Mouse (Mus musculus): ENCODE data around the gene Trip4. TPM values are rescaled to one million over a fixed set of nuclear protein-coding genes. Genes with fewer than 3 reads are reported as not detected.
A peak's percentile ranks its signal among the peaks of the same experiment; 100 is the strongest.

Gene Trip4
- polyA plus RNA-seq, 1 experiment from 2014 or later: 24.6 TPM

GRCm38 (mm10) chr9:65832041-65832440 is 76.6 kb downstream of the Trip4 start:
- H3K27me3 ChIP-seq (replicated peaks; ENCODE audit: control insufficient read depth, insufficient read depth, low read length): no peaks in the 10 kb centered on the region
- H3K27ac ChIP-seq (ENCODE audit: low read depth, low read length): no peak overlapping the region
- no peaks in the 10 kb centered on the region for H3K9me3 ChIP-seq (ENCODE audit: control insufficient read depth, low read length)
- no peak overlapping the region for H3K9ac ChIP-seq (ENCODE audit: low read depth, low read length)
- H3K36me3 ChIP-seq (ENCODE audit: control insufficient read depth, insufficient read depth, low read length): no peaks in the 10 kb centered on the region; the same call in 1 of the 2 replicates
- no peak for ATAC-seq (replicated peaks; ENCODE audit: low FRiP score)
- H3K4me1 ChIP-seq (replicated peaks; ENCODE audit: control insufficient read depth, insufficient read depth, low read length): peaks cover 16% of the 10 kb centered on the region
- no peak overlapping the region for H3K4me3 ChIP-seq (ENCODE audit: low read depth, low read length)
- no peak for DNase-seq (ENCODE audit: low spot score)
- 71% methylated on average over 2 of the region's 2 CpGs for WGBS
- no peak overlapping the region for H3K4me2 ChIP-seq

- Histone ChIP-seq H3K4me2 (no peak overlapping the region), H3K27ac (ENCODE audit: low read depth, low read length) (no peak overlapping the region), H3K27me3 (replicated peaks; ENCODE audit: control insufficient read depth, insufficient read depth, low read length) (no peaks in the 10 kb centered on the region), H3K9ac (ENCODE audit: low read depth, low read length) (no peak overlapping the region), H3K36me3 (ENCODE audit: control insufficient read depth, insufficient read depth, low read length) (no peaks in the 10 kb centered on the region), H3K4me1 (replicated peaks; ENCODE audit: control insufficient read depth, insufficient read depth, low read length) (peaks cover 19% of the 10 kb centered on the region), H3K4me3 (ENCODE audit: low read depth, low read length) (no peak overlapping the region), H3K9me3 (ENCODE audit: control insufficient read depth, low read length) (no peaks in the 10 kb centered on the region)
- WGBS: 55% methylated on average over 4 of the region's 4 CpGs
- no peak for DNase-seq (ENCODE audit: low spot score)
- no peak for ATAC-seq (replicated peaks; ENCODE audit: low FRiP score)
Observed at GRCm38 (mm10) chr9:65831164-65831563, 77.4 kb downstream of the Trip4 start.

GRCm38 (mm10) chr9:65830255-65830654 is 78.3 kb downstream of the Trip4 start:
- Histone ChIP-seq H3K4me3 (ENCODE audit: low read depth, low read length) (no peak overlapping the region), H3K4me2 (no peak overlapping the region), H3K9ac (ENCODE audit: low read depth, low read length) (no peak overlapping the region), H3K9me3 (ENCODE audit: control insufficient read depth, low read length) (no peaks in the 10 kb centered on the region), H3K27me3 (replicated peaks; ENCODE audit: control insufficient read depth, insufficient read depth, low read length) (no peaks in the 10 kb centered on the region), H3K4me1 (replicated peaks; ENCODE audit: control insufficient read depth, insufficient read depth, low read length) (peaks cover 28% of the 10 kb centered on the region), H3K27ac (ENCODE audit: low read depth, low read length) (no peak overlapping the region), H3K36me3 (ENCODE audit: control insufficient read depth, insufficient read depth, low read length) (no peaks in the 10 kb centered on the region)
- DNase-seq (ENCODE audit: low spot score) (no peak), ATAC-seq (replicated peaks; ENCODE audit: low FRiP score) (no peak)
- 83% methylated on average over 4 of the region's 4 CpGs for WGBS

GRCm38 (mm10) chr9:65829410-65829809 is 79.2 kb downstream of the Trip4 start:
- Histone ChIP-seq H3K4me1 (replicated peaks; ENCODE audit: control insufficient read depth, insufficient read depth, low read length) (peaks cover 35% of the 10 kb centered on the region), H3K36me3 (ENCODE audit: control insufficient read depth, insufficient read depth, low read length) (no peaks in the 10 kb centered on the region), H3K4me3 (ENCODE audit: low read depth, low read length) (no peak overlapping the region), H3K4me2 (no peak overlapping the region), H3K27me3 (replicated peaks; ENCODE audit: control insufficient read depth, insufficient read depth, low read length) (no peaks in the 10 kb centered on the region), H3K9ac (ENCODE audit: low read depth, low read length) (no peak overlapping the region), H3K27ac (ENCODE audit: low read depth, low read length) (no peak overlapping the region), H3K9me3 (ENCODE audit: control insufficient read depth, low read length) (no peaks in the 10 kb centered on the region)
- DNase-seq (ENCODE audit: low spot score) (peak; percentile 35), ATAC-seq (replicated peaks; ENCODE audit: low FRiP score) (no peak)
- 90% methylated on average over 1 of the region's 2 CpGs for WGBS

GRCm38 (mm10) chr9:65828511-65828910 is 80.1 kb downstream of the Trip4 start:
- Histone ChIP-seq H3K4me2 (peak overlapping the region; percentile 89), H3K27me3 (replicated peaks; ENCODE audit: control insufficient read depth, insufficient read depth, low read length) (no peaks in the 10 kb centered on the region), H3K27ac (ENCODE audit: low read depth, low read length) (peak overlapping the region; percentile 99), H3K4me1 (replicated peaks; ENCODE audit: control insufficient read depth, insufficient read depth, low read length) (peaks cover 44% of the 10 kb centered on the region), H3K4me3 (ENCODE audit: low read depth, low read length) (peak overlapping the region; percentile 94), H3K9me3 (ENCODE audit: control insufficient read depth, low read length) (no peaks in the 10 kb centered on the region), H3K9ac (ENCODE audit: low read depth, low read length) (peak overlapping the region; percentile 96), H3K36me3 (ENCODE audit: control insufficient read depth, insufficient read depth, low read length) (no peaks in the 10 kb centered on the region)
- DNase-seq (ENCODE audit: low spot score) (no peak), ATAC-seq (replicated peaks; ENCODE audit: low FRiP score) (no peak)
- WGBS: 21% methylated on average over 3 of the region's 3 CpGs

- no peak for DNase-seq (ENCODE audit: low spot score)
- H3K4me2 ChIP-seq: peak overlapping the region; percentile 89
- H3K4me3 ChIP-seq (ENCODE audit: low read depth, low read length): peak overlapping the region; percentile 94
- no peaks in the 10 kb centered on the region for H3K9me3 ChIP-seq (ENCODE audit: control insufficient read depth, low read length)
- H3K27me3 ChIP-seq (replicated peaks; ENCODE audit: control insufficient read depth, insufficient read depth, low read length): no peaks in the 10 kb centered on the region
- H3K4me1 ChIP-seq (replicated peaks; ENCODE audit: control insufficient read depth, insufficient read depth, low read length): peaks cover 47% of the 10 kb centered on the region
- no peak for ATAC-seq (replicated peaks; ENCODE audit: low FRiP score)
- H3K27ac ChIP-seq (ENCODE audit: low read depth, low read length): peak overlapping the region; percentile 99
- H3K9ac ChIP-seq (ENCODE audit: low read depth, low read length): peak overlapping the region; percentile 96
- H3K36me3 ChIP-seq (ENCODE audit: control insufficient read depth, insufficient read depth, low read length): no peaks in the 10 kb centered on the region
- under 1% methylated on average over 13 of the region's 13 CpGs for WGBS
Observed at GRCm38 (mm10) chr9:65828016-65828403, 80.6 kb downstream of the Trip4 start.

GRCm38 (mm10) chr9:65827344-65828015 is 81.1 kb downstream of the Trip4 start, which contains the start of gene Zfp609:
Gene Zfp609, minus strand, starts transcription at chr9:65827564.
- Histone ChIP-seq H3K9me3 (ENCODE audit: control insufficient read depth, low read length) (no peaks in the 10 kb centered on the region), H3K4me3 (ENCODE audit: low read depth, low read length) (peak within 1 kb of the TSS; percentile 94), H3K27ac (ENCODE audit: low read depth, low read length) (peak within 1 kb of the TSS; percentile 99), H3K36me3 (ENCODE audit: control insufficient read depth, insufficient read depth, low read length) (no peaks in the 10 kb centered on the region), H3K9ac (ENCODE audit: low read depth, low read length) (peak within 1 kb of the TSS; percentile 96), H3K27me3 (replicated peaks; ENCODE audit: control insufficient read depth, insufficient read depth, low read length) (no peaks in the 10 kb centered on the region), H3K4me1 (replicated peaks; ENCODE audit: control insufficient read depth, insufficient read depth, low read length) (peaks cover 47% of the 10 kb centered on the region), H3K4me2 (peak within 1 kb of the TSS; percentile 89)
- WGBS: under 1% methylated on average over 71 of the region's 76 CpGs
- peak; percentile 95 for DNase-seq (ENCODE audit: low spot score)
- peak; percentile 77 for ATAC-seq (replicated peaks; ENCODE audit: low FRiP score)

GRCm38 (mm10) chr9:65826588-65827343 is 81.8 kb downstream of the Trip4 start:
- peaks cover 49% of the 10 kb centered on the region for H3K4me1 ChIP-seq (replicated peaks; ENCODE audit: control insufficient read depth, insufficient read depth, low read length)
- ATAC-seq (replicated peaks; ENCODE audit: low FRiP score): peak; percentile 54

More at GRCm38 (mm10) chr9:65826588-65827343, 81.8 kb downstream of the Trip4 start:
- Histone ChIP-seq H3K9ac (ENCODE audit: low read depth, low read length) (peak overlapping the region; percentile 96), H3K36me3 (ENCODE audit: control insufficient read depth, insufficient read depth, low read length) (no peaks in the 10 kb centered on the region), H3K27me3 (replicated peaks; ENCODE audit: control insufficient read depth, insufficient read depth, low read length) (no peaks in the 10 kb centered on the region), H3K27ac (ENCODE audit: low read depth, low read length) (peak overlapping the region; percentile 99), H3K4me2 (peak overlapping the region; percentile 89), H3K4me3 (ENCODE audit: low read depth, low read length) (peak overlapping the region; percentile 94), H3K9me3 (ENCODE audit: control insufficient read depth, low read length) (no peaks in the 10 kb centered on the region)
- WGBS: under 1% methylated on average over 30 of the region's 31 CpGs
- DNase-seq (ENCODE audit: low spot score): peak; percentile 72

Measured in liver, embryonic 11.5 days (tissue).